Mouse (Mus musculus) liver, adult 2 months (tissue): ENCODE data around the gene Zfp277. TPM values are rescaled to one million over a fixed set of nuclear protein-coding genes. Genes with fewer than 3 reads are reported as not detected.
A peak's percentile ranks its signal among the peaks of the same experiment; 100 is the strongest.

Source experiments
- DNase-seq: peaks from one replicate; pipeline ENCODE4 v3.0.0-alpha.2; 2011; ENCODE audit warnings: low read depth, low spot score; ENCODE audit errors: extremely low read depth
- H3K27ac ChIP-seq: fragments of 200-500 bp; replicated peaks from 2 replicates; pipeline ENCODE4 v1.5.1; 2012; ENCODE audit warnings: low read depth, mild to moderate bottlenecking, control low read depth, inconsistent platforms, low read length; ENCODE audit not compliant: insufficient read depth
- H3K27me3 ChIP-seq: fragments of 200-500 bp; 2 replicates; pipeline ENCODE4 v1.6.1; 2012; ENCODE audit warnings: mild to moderate bottlenecking, moderate library complexity, low read length, inconsistent platforms; ENCODE audit not compliant: control insufficient read depth, insufficient read depth
- H3K36me3 ChIP-seq: fragments of 200-500 bp; 2 replicates; pipeline ENCODE4 v1.6.1; 2012; ENCODE audit warnings: low read length, inconsistent platforms; ENCODE audit not compliant: control insufficient read depth, insufficient read depth
- H3K4me1 ChIP-seq: fragments of 200-500 bp; 2 replicates; pipeline ENCODE4 v1.6.1; 2011; ENCODE audit warnings: low read length; ENCODE audit not compliant: control insufficient read depth, insufficient read depth
- H3K4me3 ChIP-seq: fragments of 200-500 bp; 2 replicates; pipeline ENCODE4 v1.5.1; 2011; ENCODE audit warnings: low read depth, mild to moderate bottlenecking, control low read depth, low read length, moderate library complexity; ENCODE audit not compliant: insufficient read depth
- H3K79me2 ChIP-seq: fragments of 200-500 bp; 2 replicates; pipeline ENCODE4 v1.6.1; 2012; ENCODE audit warnings: inconsistent platforms, mild to moderate bottlenecking, low read length, moderate library complexity; ENCODE audit not compliant: control insufficient read depth, insufficient read depth
- H3K9ac ChIP-seq: fragments of 200-500 bp; 2 replicates; pipeline ENCODE4 v1.6.1; 2012; ENCODE audit warnings: low read depth, mild to moderate bottlenecking, control low read depth, inconsistent platforms, low read length
- CTCF ChIP-seq: fragments of 200-500 bp; IDR thresholded peaks from 2 replicates; pipeline ENCODE4 v1.5.1; 2011; ENCODE audit warnings: low read depth, low read length, control low read depth
- POLR2A ChIP-seq: fragments of 200-500 bp; IDR thresholded peaks from 2 replicates; pipeline ENCODE4 v1.6.1; 2011; ENCODE audit warnings: low read length, control low read depth; ENCODE audit not compliant: insufficient read depth; ENCODE audit errors: extremely low read depth
- WGBS: fragments of 180-500 bp; shearing (Covaris S2); methylation state at CpG from one replicate; pipeline ENCODE4 v1.1.7; 2018; 5-methylcytosine and 5-hydroxymethylcytosine counted together
- polyA plus RNA-seq: library from polyadenylated mRNA; depleted of rRNA; stranded (reverse); fragments of >200 nt; gene quantifications from 2 replicates; pipeline ENCODE4 v1.2.3, GENCODE M21; 2012
- total RNA-seq: library from RNA; depleted of rRNA; stranded (reverse); fragments of >200 nt; gene quantifications from 2 replicates; pipeline ENCODE4 v1.2.3, GENCODE M21; 2014

The Zfp277 gene
- total and polyA plus RNA-seq, 2 experiments = 3.3 to 14.0 TPM

DNA sequence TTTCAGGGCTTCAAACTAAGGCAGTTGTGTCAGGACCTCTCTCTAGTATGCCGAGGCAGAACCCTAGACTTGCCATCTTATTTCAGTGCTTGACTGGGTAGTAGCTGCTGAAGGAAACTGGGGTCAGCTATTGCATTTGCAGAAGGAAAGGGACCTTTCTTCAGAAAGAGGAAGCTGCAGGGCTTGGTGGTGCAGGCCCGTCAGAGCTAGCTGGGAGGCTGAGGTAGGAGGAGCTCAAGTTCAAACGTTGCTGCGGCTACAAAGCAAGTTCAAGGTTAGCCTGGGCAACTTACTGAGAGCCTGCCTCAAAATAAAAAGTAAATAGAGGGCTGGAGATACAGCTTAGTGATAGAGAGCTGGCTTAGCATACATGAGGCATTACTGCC, 66.2 kb downstream of the Zfp277 start:
- H3K79me2 ChIP-seq = peaks cover 2% of the 10 kb centered on the region; the same call in 1 of the 2 replicates
- WGBS = 66% methylated on average over 4 of the region's 4 CpGs
- H3K9ac ChIP-seq = no peak overlapping the region
- TF ChIP-seq POLR2A = no peak
- TF ChIP-seq CTCF = no peak
- no peak overlapping the region for H3K27ac ChIP-seq
- no peaks in the 10 kb centered on the region for H3K4me1 ChIP-seq
- peaks cover 12% of the 10 kb centered on the region; the same call in 1 of the 2 replicates for H3K36me3 ChIP-seq
- no peak overlapping the region for H3K4me3 ChIP-seq
- H3K27me3 ChIP-seq = no peaks in the 10 kb centered on the region
- no peak for DNase-seq

DNA sequence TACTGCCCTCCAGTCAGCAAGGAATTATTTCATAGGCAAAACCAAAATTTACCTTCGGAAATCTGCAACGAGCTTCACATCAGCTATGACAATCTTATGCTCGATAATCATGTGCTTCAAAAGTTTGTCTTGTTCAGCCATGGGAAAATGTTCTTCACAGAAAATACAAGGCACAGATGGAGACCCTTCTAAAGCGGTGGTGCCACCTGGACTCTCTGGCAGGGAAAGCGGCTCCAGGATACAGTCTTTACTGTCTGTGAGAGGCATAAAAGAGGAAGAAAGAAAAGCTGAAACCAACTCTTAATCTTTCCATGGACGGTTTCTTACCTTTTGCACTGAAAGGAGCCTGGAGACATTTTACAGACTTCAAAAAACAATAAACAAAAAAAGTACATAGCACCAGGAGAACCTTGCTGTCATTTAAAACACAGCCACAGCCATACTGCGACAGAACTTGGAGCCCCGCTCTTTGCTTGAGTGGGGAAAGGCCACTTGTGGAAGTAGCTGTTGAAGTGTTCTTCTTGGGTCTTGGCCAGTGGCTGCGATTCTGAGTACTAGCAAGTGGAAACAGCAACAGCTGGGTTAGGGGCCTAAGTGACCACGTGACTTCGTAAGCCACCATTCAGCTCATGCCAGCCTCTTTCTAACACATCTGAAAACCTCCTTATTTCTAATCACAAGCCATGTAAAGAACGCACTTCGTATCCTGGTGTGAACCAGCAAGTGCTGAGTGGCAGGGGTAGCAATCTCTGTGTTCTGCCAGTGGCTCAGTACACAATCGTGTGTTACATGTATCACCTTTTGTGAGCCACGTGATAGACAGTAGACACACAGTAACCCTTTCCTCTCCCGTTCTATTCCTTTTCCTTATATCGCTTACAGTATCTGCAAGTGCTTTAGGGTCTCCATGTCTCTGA, 66.8 kb downstream of the Zfp277 start:
- 92% methylated on average over 17 of the region's 17 CpGs for WGBS
- TF ChIP-seq POLR2A (no peak), CTCF (no peak)

DNA sequence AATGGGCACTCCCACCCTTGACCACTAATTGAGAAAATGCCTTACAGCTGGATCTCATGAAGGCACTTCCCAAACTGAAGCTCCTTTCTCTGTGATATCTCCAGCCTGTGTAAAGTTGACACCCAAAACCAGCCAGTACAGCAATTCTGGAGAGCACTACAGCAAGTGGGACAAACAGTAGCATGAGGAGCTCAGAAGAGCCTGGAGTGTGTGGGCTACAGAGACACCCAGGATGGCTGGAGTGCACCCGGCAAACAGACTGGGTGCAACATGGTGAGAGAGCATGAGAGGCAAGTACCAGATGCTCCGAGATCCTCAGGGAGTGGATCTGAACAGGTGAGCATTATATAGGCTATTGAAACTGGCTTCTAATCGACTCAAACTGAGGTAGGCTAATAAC, 93.8 kb downstream of the Zfp277 start:
- no peak for DNase-seq
- TF ChIP-seq POLR2A = no peak
- TF ChIP-seq CTCF = no peak
- Histone ChIP-seq H3K27me3 (no peaks in the 10 kb centered on the region), H3K27ac (no peak overlapping the region), H3K79me2 (no peaks in the 10 kb centered on the region), H3K4me1 (no peaks in the 10 kb centered on the region), H3K9ac (no peak overlapping the region), H3K36me3 (0 out of 2 replicates have a peak, but pooled peaks cover 1% of the 10 kb centered on the region), H3K4me3 (no peak overlapping the region)
- WGBS = 97% methylated on average over 3 of the region's 3 CpGs

More for the DNA sequence above, 66.8 kb downstream of the Zfp277 start:
- DNase-seq = no peak
- H3K4me1 ChIP-seq = no peaks in the 10 kb centered on the region
- H3K4me3 ChIP-seq = no peak overlapping the region
- no peak overlapping the region for H3K9ac ChIP-seq
- H3K27me3 ChIP-seq = no peaks in the 10 kb centered on the region
- H3K79me2 ChIP-seq = no peaks in the 10 kb centered on the region
- peaks cover 12% of the 10 kb centered on the region; the same call in 1 of the 2 replicates for H3K36me3 ChIP-seq
- no peak overlapping the region for H3K27ac ChIP-seq

GRCm38 (mm10) chr12:40348251-40348650, 97.5 kb downstream of the Zfp277 start:
- TF ChIP-seq CTCF = no peak
- no peak for TF ChIP-seq POLR2A
- Histone ChIP-seq H3K27ac (no peak overlapping the region), H3K36me3 (0 out of 2 replicates have a peak, but pooled peaks cover 1% of the 10 kb centered on the region), H3K9ac (no peak overlapping the region), H3K4me1 (no peaks in the 10 kb centered on the region), H3K27me3 (no peaks in the 10 kb centered on the region), H3K4me3 (no peak overlapping the region), H3K79me2 (no peaks in the 10 kb centered on the region)
- 37% methylated on average over 4 of the region's 4 CpGs for WGBS
- peak; percentile 46 for DNase-seq

GRCm38 (mm10) chr12:40347060-40347698, 98.5 kb downstream of the Zfp277 start:
- TF ChIP-seq CTCF = no peak
- no peak for TF ChIP-seq POLR2A
- Histone ChIP-seq H3K79me2 (no peaks in the 10 kb centered on the region), H3K9ac (no peak overlapping the region), H3K4me3 (no peak overlapping the region), H3K36me3 (0 out of 2 replicates have a peak, but pooled peaks cover under 1% of the 10 kb centered on the region), H3K27me3 (no peaks in the 10 kb centered on the region), H3K4me1 (no peaks in the 10 kb centered on the region), H3K27ac (no peak overlapping the region)
- DNase-seq = no peak
- WGBS = 93% methylated on average over 10 of the region's 10 CpGs

GRCm38 (mm10) chr12:40341443-40341842, 104.3 kb downstream of the Zfp277 start:
- TF ChIP-seq POLR2A (no peak), CTCF (no peak)
- WGBS = 75% methylated on average over 5 of the region's 5 CpGs
- no peak overlapping the region for H3K9ac ChIP-seq

More at GRCm38 (mm10) chr12:40341443-40341842, 104.3 kb downstream of the Zfp277 start:
- Histone ChIP-seq H3K27me3 (no peaks in the 10 kb centered on the region), H3K27ac (no peak overlapping the region), H3K79me2 (no peaks in the 10 kb centered on the region), H3K4me1 (no peaks in the 10 kb centered on the region), H3K36me3 (no peaks in the 10 kb centered on the region), H3K4me3 (no peak overlapping the region)
- no peak for DNase-seq
